Mouse (Mus musculus): ENCODE measurements at regions not wholly inside any gene's neighbourhood (a gene's known extent, or its start where the extent isn't known, plus 50 kb on each side); places are given as distances from the start of the nearest gene placed in this dataset.

DNA sequence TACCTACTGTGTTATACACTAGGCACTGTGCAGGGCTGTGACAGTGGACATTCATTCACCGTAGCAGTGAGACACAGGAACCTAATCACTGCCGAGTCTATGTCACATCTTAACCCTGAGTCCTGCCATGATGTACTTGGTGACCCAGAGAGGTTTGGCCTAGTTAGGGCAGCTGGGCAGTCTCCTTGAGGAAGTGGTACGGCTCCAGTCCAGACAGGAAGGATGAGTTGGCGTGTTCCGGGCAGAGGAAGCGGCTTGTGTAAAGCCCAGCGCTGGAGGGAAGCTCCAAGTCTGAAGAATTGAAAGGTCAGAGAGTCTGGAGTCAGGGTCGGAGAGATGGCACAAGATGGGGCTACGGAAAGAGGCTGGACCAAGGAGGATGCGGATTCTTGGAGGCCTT is 99.4 kb upstream of the Smim15 start:
- Histone ChIP-seq H3K4me2 (replicated peaks) (no peak overlapping the region), H3K27me3 (peaks cover 8% of the 10 kb centered on the region; the same call in 1 of the 2 replicates), H3K9me3 (replicated peaks) (no peaks in the 10 kb centered on the region), H3K9ac (no peak overlapping the region), H3K27ac (replicated peaks) (no peak overlapping the region), H3K4me1 (peaks cover 6% of the 10 kb centered on the region), H3K36me3 (no peaks in the 10 kb centered on the region), H3K4me3 (replicated peaks) (no peak overlapping the region)
- ATAC-seq (ENCODE audit: insufficient number of reproducible peaks, low FRiP score, low TSS enrichment, low read depth) = no peak
- WGBS = 64% methylated on average over 10 of the region's 10 CpGs

DNA sequence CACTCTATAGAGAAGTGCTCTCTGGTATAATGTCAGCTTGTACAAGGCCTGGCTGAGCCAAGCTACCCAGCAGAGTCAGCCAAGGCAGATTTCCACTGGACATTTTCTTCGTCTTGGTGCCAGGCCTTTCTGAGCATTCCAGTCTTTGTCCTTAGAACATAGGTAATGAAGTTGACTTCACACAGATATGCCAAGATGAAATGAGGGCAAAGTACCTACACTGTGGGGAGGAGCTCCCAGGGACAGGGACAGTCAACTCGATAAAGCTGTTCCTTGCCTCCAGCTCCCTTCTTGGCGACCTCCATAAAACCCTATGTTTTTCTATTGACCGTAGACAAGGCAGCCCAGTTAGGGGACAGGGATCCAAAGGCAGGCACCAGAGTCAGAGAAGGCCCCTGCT is 101.3 kb upstream of the Smim15 start:
- Histone ChIP-seq H3K9ac (no peak overlapping the region), H3K4me3 (replicated peaks) (no peak overlapping the region), H3K4me2 (replicated peaks) (no peak overlapping the region), H3K4me1 (peaks cover 6% of the 10 kb centered on the region), H3K27me3 (peaks cover 8% of the 10 kb centered on the region; the same call in 1 of the 2 replicates), H3K9me3 (replicated peaks) (no peaks in the 10 kb centered on the region), H3K36me3 (no peaks in the 10 kb centered on the region), H3K27ac (replicated peaks) (no peak overlapping the region)
- ATAC-seq (ENCODE audit: insufficient number of reproducible peaks, low FRiP score, low TSS enrichment, low read depth) = no peak
- WGBS = 93% methylated on average over 4 of the region's 4 CpGs

DNA sequence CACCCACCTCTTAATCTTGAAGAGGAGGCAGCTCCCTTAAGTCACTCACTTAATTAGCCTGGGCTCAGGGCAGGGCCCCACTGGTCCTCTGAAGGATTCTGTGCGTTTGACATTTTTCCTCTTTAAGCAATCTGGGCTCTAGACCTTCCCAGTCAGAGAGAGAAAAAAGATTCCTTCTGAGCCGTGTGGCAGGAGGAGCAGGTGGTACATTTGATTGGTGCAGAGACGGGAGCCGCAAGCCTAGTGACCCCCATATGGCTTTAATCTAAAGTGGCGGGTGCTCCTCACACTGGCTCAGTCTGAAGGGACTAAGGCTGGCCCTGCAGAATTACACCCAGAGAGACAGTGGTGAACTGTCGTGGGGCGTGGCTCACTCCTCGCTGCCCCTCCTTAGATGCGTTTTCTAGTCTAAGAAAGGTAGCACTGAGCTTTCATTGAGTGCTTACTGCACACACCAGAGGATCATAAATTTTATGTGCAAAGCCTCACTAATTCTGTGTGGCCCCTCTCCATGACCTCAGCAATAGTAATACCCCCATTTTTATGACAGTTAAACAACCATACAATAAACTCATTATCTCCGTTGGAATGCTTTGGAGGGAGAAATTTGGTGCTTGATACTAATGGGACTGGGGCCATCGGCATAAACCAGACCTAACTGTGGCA is 101.8 kb upstream of the Smim15 start:
- H3K9me3 ChIP-seq (replicated peaks) = no peaks in the 10 kb centered on the region
- no peak for ATAC-seq (ENCODE audit: insufficient number of reproducible peaks, low FRiP score, low TSS enrichment, low read depth)
- H3K27me3 ChIP-seq = peaks cover 8% of the 10 kb centered on the region; the same call in 1 of the 2 replicates
- no peaks in the 10 kb centered on the region for H3K36me3 ChIP-seq
- H3K27ac ChIP-seq (replicated peaks) = no peak overlapping the region
- no peak overlapping the region for H3K4me2 ChIP-seq (replicated peaks)
- 38% methylated on average over 11 of the region's 11 CpGs for WGBS
- no peak overlapping the region for H3K9ac ChIP-seq
- H3K4me3 ChIP-seq (replicated peaks) = no peak overlapping the region
- H3K4me1 ChIP-seq = peaks cover 6% of the 10 kb centered on the region

DNA sequence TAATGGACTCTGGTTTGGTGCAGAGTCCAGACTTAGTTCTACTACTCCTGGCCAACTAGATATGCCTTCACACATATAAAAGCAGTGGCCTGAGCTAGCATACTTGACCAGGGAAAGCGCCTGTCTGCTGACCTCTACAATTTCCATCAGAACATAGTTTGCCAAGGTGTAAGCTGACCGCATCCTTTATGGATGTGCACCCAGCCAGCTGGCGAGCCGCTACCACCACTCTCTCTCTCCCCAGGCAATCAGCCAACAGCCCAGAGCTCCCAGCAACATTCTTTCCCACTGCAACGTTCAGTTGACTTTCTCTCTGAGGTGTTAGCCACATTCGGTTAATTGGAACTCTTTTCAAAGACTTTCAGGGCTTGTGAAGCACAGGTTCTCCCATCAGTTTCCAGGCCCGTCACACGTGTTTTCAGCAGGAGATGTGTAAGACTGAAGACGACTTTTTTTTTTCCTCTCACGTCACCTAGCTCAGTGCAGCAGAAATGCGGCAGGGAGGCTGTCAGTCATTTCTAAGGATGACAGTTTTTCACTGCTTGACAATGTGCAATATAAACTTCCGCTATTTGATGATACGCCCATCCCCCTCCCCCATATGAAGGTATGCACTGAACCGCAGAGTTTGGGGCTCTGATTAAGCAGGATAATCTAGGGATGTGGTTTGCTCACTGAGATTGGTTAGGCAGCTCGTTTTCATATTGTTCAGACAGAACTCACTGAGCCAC is 104.2 kb upstream of the Smim15 start:
- no peak for ATAC-seq (ENCODE audit: insufficient number of reproducible peaks, low FRiP score, low TSS enrichment, low read depth)
- no peaks in the 10 kb centered on the region for H3K9me3 ChIP-seq (replicated peaks)
- peaks cover 12% of the 10 kb centered on the region for H3K27me3 ChIP-seq
- peaks cover 4% of the 10 kb centered on the region; the same call in 1 of the 2 replicates for H3K4me1 ChIP-seq
- WGBS = 53% methylated on average over 15 of the region's 15 CpGs
- no peak overlapping the region for H3K9ac ChIP-seq
- no peak overlapping the region for H3K27ac ChIP-seq (replicated peaks)
- no peaks in the 10 kb centered on the region for H3K36me3 ChIP-seq
- no peak overlapping the region for H3K4me2 ChIP-seq (replicated peaks)
- H3K4me3 ChIP-seq (replicated peaks) = no peak overlapping the region

DNA sequence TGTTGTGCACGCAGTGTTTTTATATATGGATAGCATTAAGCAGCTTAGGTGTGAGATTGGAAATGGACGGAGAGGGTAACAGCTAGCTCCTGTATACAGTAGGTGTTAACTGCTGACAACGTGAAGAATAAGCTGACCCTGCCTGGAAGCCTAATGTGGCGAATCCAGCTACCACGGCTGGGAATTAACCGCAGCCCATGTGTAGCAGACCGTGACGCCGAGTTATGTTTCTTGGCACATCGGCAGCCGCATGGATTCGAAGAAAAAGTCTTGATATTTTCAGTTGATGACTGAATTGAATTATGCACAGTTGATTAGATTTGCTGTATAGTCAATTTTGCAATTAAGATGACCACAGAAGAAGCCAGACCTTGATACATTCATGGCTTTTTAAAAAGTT is 108.6 kb upstream of the Smim15 start:
- H3K27me3 ChIP-seq = peaks cover 17% of the 10 kb centered on the region
- H3K27ac ChIP-seq (replicated peaks) = no peak overlapping the region
- H3K9me3 ChIP-seq (replicated peaks) = no peaks in the 10 kb centered on the region
- no peaks in the 10 kb centered on the region for H3K36me3 ChIP-seq
- no peak overlapping the region for H3K9ac ChIP-seq
- H3K4me2 ChIP-seq (replicated peaks) = no peak overlapping the region
- H3K4me1 ChIP-seq = peaks cover 17% of the 10 kb centered on the region
- 50% methylated on average over 12 of the region's 12 CpGs for WGBS
- no peak for ATAC-seq (ENCODE audit: insufficient number of reproducible peaks, low FRiP score, low TSS enrichment, low read depth)
- no peak overlapping the region for H3K4me3 ChIP-seq (replicated peaks)

DNA sequence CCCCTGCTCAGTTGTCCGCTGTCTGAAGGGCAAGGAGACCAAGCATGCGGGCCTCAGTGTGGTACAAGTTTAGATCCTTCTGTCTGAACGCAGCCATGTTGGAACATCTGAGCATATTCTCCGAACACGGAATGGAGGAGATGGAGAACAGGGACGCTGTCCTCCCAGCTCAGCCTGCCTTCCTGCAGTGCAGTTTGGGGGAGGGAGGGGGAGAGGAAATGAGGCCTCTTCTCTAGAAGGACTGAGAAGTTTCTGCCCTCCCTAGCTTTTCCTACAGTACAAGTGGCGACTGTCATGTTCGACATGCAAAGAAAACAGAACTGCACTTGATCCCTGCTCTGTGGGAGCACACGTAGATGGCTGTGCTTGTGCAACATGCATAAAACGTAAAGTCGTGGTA is 109.6 kb upstream of the Smim15 start:
- no peak overlapping the region for H3K27ac ChIP-seq (replicated peaks)
- WGBS = 47% methylated on average over 11 of the region's 11 CpGs
- H3K4me2 ChIP-seq (replicated peaks) = no peak overlapping the region
- H3K27me3 ChIP-seq = peaks cover 21% of the 10 kb centered on the region
- no peaks in the 10 kb centered on the region for H3K9me3 ChIP-seq (replicated peaks)
- H3K4me3 ChIP-seq (replicated peaks) = no peak overlapping the region
- peaks cover 17% of the 10 kb centered on the region for H3K4me1 ChIP-seq
- ATAC-seq (ENCODE audit: insufficient number of reproducible peaks, low FRiP score, low TSS enrichment, low read depth) = no peak
- no peak overlapping the region for H3K9ac ChIP-seq
- no peaks in the 10 kb centered on the region for H3K36me3 ChIP-seq

DNA sequence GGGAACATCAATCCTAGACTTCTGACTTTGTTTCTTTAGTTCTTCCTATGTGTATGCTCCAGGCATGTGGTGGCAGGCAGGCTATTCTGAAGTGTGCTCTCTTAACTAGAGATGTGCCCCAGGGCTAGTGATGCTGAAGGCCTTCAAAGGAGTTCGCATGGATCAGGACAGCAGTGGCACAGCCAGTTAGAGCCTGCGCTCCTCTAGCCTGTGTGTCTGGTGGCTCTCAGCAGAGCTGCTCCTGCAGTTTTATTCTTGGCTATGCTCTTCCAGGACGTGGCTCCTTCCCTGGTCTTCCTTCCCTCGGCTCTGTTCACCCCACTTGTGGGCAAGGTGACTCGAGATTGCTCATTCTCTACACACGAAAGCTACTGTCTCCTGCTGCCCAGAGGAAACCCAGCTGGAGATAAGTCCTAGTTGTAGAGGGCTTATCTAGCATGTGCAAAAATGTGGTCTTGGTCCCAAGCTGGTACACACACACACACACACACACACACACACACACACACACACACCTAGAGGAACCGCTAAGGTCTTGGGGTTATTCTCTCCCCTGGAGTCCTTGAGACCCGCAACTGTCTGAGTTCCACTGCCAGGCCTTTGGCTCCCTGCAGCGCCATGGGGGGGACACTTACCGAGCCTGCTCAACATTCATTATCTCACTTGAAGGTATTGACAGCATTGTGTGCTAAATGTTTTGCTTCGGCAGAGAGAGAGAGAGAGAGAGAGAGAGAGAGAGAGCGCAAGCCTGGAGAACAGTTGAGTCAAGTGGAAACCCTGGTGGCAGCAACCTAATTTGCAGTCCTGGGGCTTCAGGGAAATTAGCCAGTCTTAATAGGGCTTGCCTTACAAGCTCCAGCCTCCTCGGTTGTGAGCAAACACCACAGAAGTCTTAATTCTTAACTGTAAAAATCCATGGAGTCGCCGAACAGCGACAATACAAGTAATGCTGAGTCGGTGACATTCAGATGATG is 110.4 kb upstream of the Smim15 start:
- peaks cover 17% of the 10 kb centered on the region for H3K4me1 ChIP-seq
- WGBS = 52% methylated on average over 17 of the region's 17 CpGs
- H3K27me3 ChIP-seq = peaks cover 21% of the 10 kb centered on the region
- H3K9ac ChIP-seq = no peak overlapping the region
- no peaks in the 10 kb centered on the region for H3K36me3 ChIP-seq
- no peak overlapping the region for H3K4me2 ChIP-seq (replicated peaks)
- ATAC-seq (ENCODE audit: insufficient number of reproducible peaks, low FRiP score, low TSS enrichment, low read depth) = no peak
- no peak overlapping the region for H3K27ac ChIP-seq (replicated peaks)
- H3K9me3 ChIP-seq (replicated peaks) = no peaks in the 10 kb centered on the region
- no peak overlapping the region for H3K4me3 ChIP-seq (replicated peaks)

DNA sequence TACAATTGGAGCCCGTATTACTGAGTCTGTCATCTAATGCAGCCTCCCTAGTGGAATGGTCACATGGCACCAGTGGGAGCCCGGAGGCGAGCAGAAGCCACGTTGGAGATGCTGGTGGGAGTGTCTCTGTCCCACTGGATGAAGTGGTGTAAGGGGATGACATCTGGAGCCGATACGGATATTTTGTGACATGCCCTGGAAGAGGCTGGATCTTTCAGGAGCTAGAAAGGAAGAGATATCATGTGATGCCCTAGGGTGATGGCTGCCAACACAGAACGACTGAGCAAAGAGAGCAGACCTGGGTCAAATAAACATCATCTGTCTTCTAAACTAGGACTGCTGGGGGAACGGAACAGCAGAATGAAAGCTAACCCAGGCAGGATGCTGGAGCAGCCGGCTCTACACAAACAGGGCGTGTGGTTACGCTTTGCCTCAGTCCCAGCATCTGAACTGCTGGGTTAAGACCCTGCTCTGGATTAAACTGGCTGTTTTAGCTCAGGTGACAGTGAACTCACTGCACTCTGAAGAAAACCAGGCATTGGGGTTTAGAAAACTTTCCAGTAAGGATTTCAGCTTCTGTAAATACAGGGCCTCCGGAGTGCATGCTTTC is 111.7 kb upstream of the Smim15 start:
- ATAC-seq (ENCODE audit: insufficient number of reproducible peaks, low FRiP score, low TSS enrichment, low read depth) = no peak
- H3K4me2 ChIP-seq (replicated peaks) = no peak overlapping the region
- no peak overlapping the region for H3K27ac ChIP-seq (replicated peaks)
- no peak overlapping the region for H3K9ac ChIP-seq
- 33% methylated on average over 12 of the region's 12 CpGs for WGBS
- H3K4me3 ChIP-seq (replicated peaks) = no peak overlapping the region
- no peaks in the 10 kb centered on the region for H3K9me3 ChIP-seq (replicated peaks)
- H3K4me1 ChIP-seq = peaks cover 17% of the 10 kb centered on the region
- peaks cover 21% of the 10 kb centered on the region for H3K27me3 ChIP-seq
- H3K36me3 ChIP-seq = no peaks in the 10 kb centered on the region

DNA sequence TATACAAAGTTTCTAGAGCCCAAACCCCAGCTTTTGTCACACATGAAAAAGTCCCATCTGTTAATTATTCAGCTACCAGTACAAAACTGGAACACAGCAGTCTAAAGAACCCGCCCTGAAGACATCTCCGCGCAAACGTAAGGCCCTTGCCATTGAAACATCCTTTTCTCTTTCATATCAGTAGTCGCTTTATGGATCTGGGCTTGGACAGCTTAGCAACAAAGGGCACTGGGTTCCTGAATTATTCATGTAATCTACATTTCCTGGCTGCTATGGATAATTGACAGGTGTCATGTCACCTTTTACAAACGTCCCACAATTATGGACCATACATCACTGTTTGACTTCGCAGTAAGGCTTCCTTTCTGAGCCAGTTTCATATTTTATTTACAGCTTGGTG is 113.0 kb upstream of the Smim15 start:
- Histone ChIP-seq H3K9ac (no peak overlapping the region), H3K4me1 (peaks cover 17% of the 10 kb centered on the region), H3K4me3 (replicated peaks) (no peak overlapping the region), H3K4me2 (replicated peaks) (no peak overlapping the region), H3K9me3 (replicated peaks) (no peaks in the 10 kb centered on the region), H3K27ac (replicated peaks) (no peak overlapping the region), H3K36me3 (no peaks in the 10 kb centered on the region), H3K27me3 (peaks cover 17% of the 10 kb centered on the region; the same call in 1 of the 2 replicates)
- ATAC-seq (ENCODE audit: insufficient number of reproducible peaks, low FRiP score, low TSS enrichment, low read depth) = no peak
- 84% methylated on average over 7 of the region's 7 CpGs for WGBS

DNA sequence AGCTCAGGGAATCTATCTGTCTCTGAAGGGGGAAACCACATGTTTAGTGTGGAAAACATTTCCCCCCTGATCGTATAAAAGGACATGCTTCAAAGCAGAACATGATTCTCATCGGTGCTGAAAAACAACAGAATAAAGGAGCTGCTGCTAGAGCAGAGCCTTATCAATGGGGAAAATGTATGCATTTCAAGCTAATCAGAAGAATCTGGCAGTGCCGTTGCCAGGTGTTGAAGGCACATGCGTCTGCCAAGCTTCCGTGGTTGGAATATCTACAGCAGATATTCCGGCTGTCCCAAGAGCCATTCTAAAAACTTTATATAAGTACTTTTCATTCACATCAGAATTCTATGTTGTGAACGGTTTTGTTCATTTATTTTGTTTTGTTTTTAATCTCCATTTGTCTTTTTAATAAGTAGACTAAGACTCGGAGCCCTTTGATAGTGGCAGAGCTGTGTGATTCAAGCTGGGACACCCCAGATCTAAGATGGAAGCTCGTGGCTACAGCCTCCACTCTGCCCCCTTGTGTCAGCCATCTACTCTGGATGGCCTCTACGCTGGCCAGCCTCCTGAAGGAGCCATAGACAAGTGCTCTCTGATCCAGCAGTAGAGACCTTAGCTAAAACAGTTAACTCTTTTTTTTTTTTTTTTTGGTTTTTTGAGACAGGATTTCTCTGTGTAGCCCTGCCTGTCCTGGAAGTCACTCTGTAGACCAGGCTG is 116.6 kb upstream of the Smim15 start:
- Histone ChIP-seq H3K27ac (replicated peaks) (no peak overlapping the region), H3K27me3 (peaks cover 9% of the 10 kb centered on the region; the same call in 1 of the 2 replicates), H3K9me3 (replicated peaks) (no peaks in the 10 kb centered on the region), H3K9ac (no peak overlapping the region), H3K36me3 (no peaks in the 10 kb centered on the region), H3K4me1 (peaks cover 17% of the 10 kb centered on the region; the same call in 1 of the 2 replicates), H3K4me2 (replicated peaks) (no peak overlapping the region), H3K4me3 (replicated peaks) (no peak overlapping the region)
- 62% methylated on average over 10 of the region's 10 CpGs for WGBS
- no peak for ATAC-seq (ENCODE audit: insufficient number of reproducible peaks, low FRiP score, low TSS enrichment, low read depth)
